Mouse (Mus musculus) myocyte (in vitro differentiated cells): Measurements from ENCODE around the gene Hadhb.

Experiments used
- CEBPB ChIP-seq: IDR thresholded peaks from 2 replicates; pipeline ENCODE4 v1.6.1; 2011; ENCODE audit warnings: mild to moderate bottlenecking, moderate library complexity; ENCODE audit not compliant: poor library complexity, insufficient read depth, severe bottlenecking
- MYOG ChIP-seq, 3 experiments: IDR thresholded peaks; one replicate each; pipeline ENCODE4 v1.6.1; 2011; ENCODE audit warnings: control low read depth in 2 of 3, low read depth in 2 of 3, mild to moderate bottlenecking in 2 of 3; ENCODE audit not compliant: insufficient read length in 2 of 3, control insufficient read depth in 1 of 3, insufficient read depth in 1 of 3
- REST ChIP-seq: IDR thresholded peaks from one replicate; pipeline ENCODE4 v1.6.1; 2011; ENCODE audit warnings: mild to moderate bottlenecking, control low read depth, moderate library complexity; ENCODE audit not compliant: insufficient read depth, insufficient read length
- TCF12 ChIP-seq: IDR thresholded peaks from one replicate; pipeline ENCODE4 v1.6.1; 2011; ENCODE audit warnings: mild to moderate bottlenecking, control low read depth; ENCODE audit not compliant: poor library complexity, insufficient read depth, severe bottlenecking

- TF ChIP-seq TCF12 (no peak), REST (no peak), CEBPB (no peak), MYOG (IDR thresholded peaks at IDR 0.05; ENCODE audit: control insufficient read depth in 1 of 3, insufficient read depth in 1 of 3, insufficient read length in 2 of 3, low read depth in 2 of 3) (no peak)
Measured at GRCm38 (mm10) chr5:30172931-30173692, 18.1 kb downstream of the Hadhb start.
